Mouse (Mus musculus) liver, adult 2 months (tissue): Measurements from ENCODE around the gene Fgl2.

Experiments
- CTCF ChIP-seq: fragments of 200-500 bp; IDR thresholded peaks from 2 replicates; pipeline ENCODE4 v1.5.1; 2011; ENCODE audit warnings: low read depth, low read length, control low read depth
- POLR2A ChIP-seq: fragments of 200-500 bp; IDR thresholded peaks from 2 replicates; pipeline ENCODE4 v1.6.1; 2011; ENCODE audit warnings: low read length, control low read depth; ENCODE audit not compliant: insufficient read depth; ENCODE audit errors: extremely low read depth

DNA sequence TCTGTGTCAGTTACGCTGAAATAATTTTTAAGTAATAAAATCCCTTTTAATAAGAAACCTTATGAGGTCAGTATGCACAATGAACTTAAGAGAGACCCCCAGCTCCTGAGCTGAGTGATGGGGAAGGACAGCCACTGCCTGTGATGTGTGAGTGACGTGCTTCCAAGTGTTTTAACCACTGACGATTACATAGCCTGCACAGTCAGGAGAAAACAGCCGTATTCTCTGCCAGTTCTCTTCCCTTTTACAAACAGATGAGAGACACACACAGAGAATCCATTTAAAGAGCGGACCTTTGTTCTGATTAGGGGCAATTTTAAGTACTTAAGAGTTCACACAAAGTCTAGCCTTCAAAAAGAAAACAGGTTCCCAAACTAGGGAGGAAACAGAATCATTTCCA lies 522 bp upstream of the Fgl2 start:
- TF ChIP-seq CTCF (no peak), POLR2A (no peak)
